Mouse (Mus musculus): ENCODE measurements around the gene Kcnj5. TPM values are rescaled to one million over a fixed set of nuclear protein-coding genes. Genes with fewer than 3 reads are reported as not detected.

Gene Kcnj5
- total and polyA plus RNA-seq, 3 experiments: not detected

DNA sequence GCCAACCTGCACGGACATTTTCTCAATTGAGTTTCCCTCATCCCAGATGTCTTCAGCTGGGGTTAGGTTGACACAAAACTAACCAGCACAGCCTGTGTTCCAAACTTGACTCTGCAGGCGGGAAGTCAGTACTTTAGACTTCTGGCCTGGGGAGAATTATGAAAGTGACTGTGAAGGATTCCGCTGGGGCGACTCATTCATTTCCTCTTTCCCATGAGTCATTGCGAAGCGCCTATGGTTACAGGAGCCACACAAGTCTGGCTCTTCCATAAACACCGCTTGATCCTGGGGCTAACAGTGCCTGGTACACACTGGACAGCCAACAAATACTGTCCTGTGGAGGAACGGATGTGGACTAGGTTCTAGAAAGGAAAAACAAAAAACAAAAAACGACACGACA lies 5.2 kb upstream of the Kcnj5 start:
- no peak overlapping the region for H3K4me3 ChIP-seq (ENCODE audit: control insufficient read depth in 1 of 2, insufficient read depth in 1 of 2, low read depth in 2 of 2, low read length in 2 of 2)
- H3K4me1 ChIP-seq (ENCODE audit: control insufficient read depth in 1 of 2, insufficient read depth in 2 of 2, low read length in 2 of 2): no peaks in the 10 kb centered on the region; a peak in 1 of 4 replicates
- H3K79me2 ChIP-seq (ENCODE audit: control insufficient read depth, insufficient read depth, low read length, poor library complexity): no peaks in the 10 kb centered on the region
- peak; percentile 24 for DNase-seq (ENCODE audit: low read depth, low spot score)
- H3K36me3 ChIP-seq (ENCODE audit: control insufficient read depth in 1 of 2, insufficient read depth in 2 of 2, low read length in 2 of 2): no peaks in the 10 kb centered on the region; a peak in 1 of 4 replicates
- H3K27me3 ChIP-seq (ENCODE audit: control insufficient read depth in 1 of 2, insufficient read depth in 2 of 2, low read length in 2 of 2): no peaks in the 10 kb centered on the region
- no peaks in the 10 kb centered on the region for H3K9me3 ChIP-seq (replicated peaks; ENCODE audit: insufficient read depth, low read length)
- TF ChIP-seq GABPA (IDR thresholded peaks at IDR 0.05; ENCODE audit: low read depth, low read length): no peak
- TF ChIP-seq CHD2 (IDR thresholded peaks at IDR 0.05; ENCODE audit: low read length): no peak
- TF ChIP-seq ETS1 (IDR thresholded peaks at IDR 0.05; ENCODE audit: low read depth, low read length): no peak
- no peak for TF ChIP-seq ZNF384 (IDR thresholded peaks at IDR 0.05; ENCODE audit: low read depth, low read length)
- no peak for TF ChIP-seq MYB (IDR thresholded peaks at IDR 0.05; ENCODE audit: low read depth, low read length)
- no peak for TF ChIP-seq E2F4 (IDR thresholded peaks at IDR 0.05; ENCODE audit: borderline replicate concordance, low read depth, low read length)
- TF ChIP-seq POLR2A (IDR thresholded peaks at IDR 0.05; ENCODE audit: control insufficient read depth in 1 of 2, insufficient read depth in 1 of 2, low read depth in 1 of 2, low read length in 2 of 2, poor library complexity in 1 of 2): no peak
- H3K27ac ChIP-seq (ENCODE audit: control insufficient read depth, low read depth, low read length): no peak overlapping the region
- H3K9ac ChIP-seq (ENCODE audit: control insufficient read depth, low read depth, low read length, poor library complexity, severe bottlenecking): no peak overlapping the region

DNA sequence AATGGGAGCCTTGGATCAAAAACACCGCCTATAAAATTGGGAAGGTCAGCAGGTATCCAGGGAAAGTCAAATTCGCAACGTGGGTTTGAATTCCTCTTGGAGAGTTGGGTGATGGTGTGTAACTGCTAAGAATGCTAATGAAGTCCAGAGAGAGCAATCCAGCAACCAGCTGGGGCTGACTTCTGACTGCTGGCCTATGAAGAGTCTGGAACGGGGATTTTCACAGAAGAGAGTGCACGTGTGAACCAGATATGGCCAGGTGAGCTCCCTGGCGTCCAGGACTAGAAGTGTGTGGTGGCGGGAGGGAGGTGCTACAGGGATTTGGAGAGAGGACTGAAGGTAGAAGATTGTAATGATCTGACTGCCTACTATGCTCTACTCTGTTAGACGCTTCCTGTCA lies 3.9 kb upstream of the Kcnj5 start:
- no peaks in the 10 kb centered on the region for H3K79me2 ChIP-seq (ENCODE audit: control insufficient read depth, insufficient read depth, low read length, poor library complexity)
- H3K27ac ChIP-seq (ENCODE audit: control insufficient read depth, low read depth, low read length): no peak overlapping the region
- DNase-seq (ENCODE audit: low read depth, low spot score): no peak
- H3K27me3 ChIP-seq (ENCODE audit: control insufficient read depth in 1 of 2, insufficient read depth in 2 of 2, low read length in 2 of 2): no peaks in the 10 kb centered on the region
- no peak overlapping the region for H3K9ac ChIP-seq (ENCODE audit: control insufficient read depth, low read depth, low read length, poor library complexity, severe bottlenecking)
- H3K4me3 ChIP-seq (ENCODE audit: control insufficient read depth in 1 of 2, insufficient read depth in 1 of 2, low read depth in 2 of 2, low read length in 2 of 2): no peak overlapping the region
- no peaks in the 10 kb centered on the region; a peak in 1 of 4 replicates for H3K4me1 ChIP-seq (ENCODE audit: control insufficient read depth in 1 of 2, insufficient read depth in 2 of 2, low read length in 2 of 2)
- no peaks in the 10 kb centered on the region for H3K9me3 ChIP-seq (replicated peaks; ENCODE audit: insufficient read depth, low read length)
- TF ChIP-seq ETS1 (IDR thresholded peaks at IDR 0.05; ENCODE audit: low read depth, low read length) (no peak), EP300 (IDR thresholded peaks at IDR 0.05; ENCODE audit: low read depth in 1 of 2, low read length in 2 of 2) (no peak), ZC3H11A (IDR thresholded peaks at IDR 0.05; ENCODE audit: low read depth, low read length) (no peak), MXI1 (IDR thresholded peaks at IDR 0.05; ENCODE audit: low read depth, low read length) (no peak), RCOR1 (IDR thresholded peaks at IDR 0.05; ENCODE audit: low read depth, low read length) (no peak), USF1 (IDR thresholded peaks at IDR 0.05; ENCODE audit: low read depth, low read length) (no peak), TBP (IDR thresholded peaks at IDR 0.05; ENCODE audit: low read depth, low read length) (no peak), GATA1 (IDR thresholded peaks at IDR 0.05; ENCODE audit: low read depth, low read length) (no peak), HCFC1 (IDR thresholded peaks at IDR 0.05; ENCODE audit: low read depth, low read length) (no peak), GABPA (IDR thresholded peaks at IDR 0.05; ENCODE audit: low read depth, low read length) (no peak), ZNF384 (IDR thresholded peaks at IDR 0.05; ENCODE audit: low read depth, low read length) (no peak), MAX (IDR thresholded peaks at IDR 0.05; ENCODE audit: low read length) (no peak)
- no peaks in the 10 kb centered on the region; a peak in 1 of 4 replicates for H3K36me3 ChIP-seq (ENCODE audit: control insufficient read depth in 1 of 2, insufficient read depth in 2 of 2, low read length in 2 of 2)

DNA sequence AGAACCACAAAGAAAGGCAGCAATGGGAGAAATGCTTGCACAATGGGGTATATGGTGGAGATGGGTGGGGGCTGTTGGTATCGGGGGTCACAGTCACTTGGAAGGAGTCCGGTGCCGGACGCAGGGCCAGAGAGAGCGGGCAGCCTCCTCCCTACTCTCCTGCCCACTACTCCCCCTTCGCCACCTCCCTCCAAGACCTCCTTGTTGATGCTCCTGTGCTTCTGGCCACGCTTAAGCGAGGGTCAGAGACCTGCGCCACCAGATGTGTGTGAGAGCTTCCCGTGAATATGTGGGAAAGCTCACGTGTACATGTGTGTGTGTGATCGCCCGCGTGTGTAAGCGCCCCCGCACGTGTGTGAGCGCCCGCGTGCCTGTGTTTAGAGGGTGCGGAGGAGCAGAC lies 339 bp upstream of the Kcnj5 start:
- DNase-seq (ENCODE audit: low read depth, low spot score): no peak
- Histone ChIP-seq H3K27ac (ENCODE audit: control insufficient read depth, low read depth, low read length) (no peak overlapping the region), H3K9me3 (replicated peaks; ENCODE audit: insufficient read depth, low read length) (no peaks in the 10 kb centered on the region), H3K27me3 (ENCODE audit: control insufficient read depth in 1 of 2, insufficient read depth in 2 of 2, low read length in 2 of 2) (no peaks in the 10 kb centered on the region), H3K79me2 (ENCODE audit: control insufficient read depth, insufficient read depth, low read length, poor library complexity) (no peaks in the 10 kb centered on the region), H3K9ac (ENCODE audit: control insufficient read depth, low read depth, low read length, poor library complexity, severe bottlenecking) (no peak overlapping the region), H3K36me3 (ENCODE audit: control insufficient read depth in 1 of 2, insufficient read depth in 2 of 2, low read length in 2 of 2) (peaks cover 0 to 12% of the 10 kb centered on the region in 2 experiments; a peak in 2 of 4 replicates), H3K4me3 (ENCODE audit: control insufficient read depth in 1 of 2, insufficient read depth in 1 of 2, low read depth in 2 of 2, low read length in 2 of 2) (no peak overlapping the region), H3K4me1 (ENCODE audit: control insufficient read depth in 1 of 2, insufficient read depth in 2 of 2, low read length in 2 of 2) (peaks cover 0 to 15% of the 10 kb centered on the region in 2 experiments; a peak in 3 of 4 replicates)
- no peak for TF ChIP-seq MEF2A (IDR thresholded peaks at IDR 0.05; ENCODE audit: extremely low read depth, insufficient replicate concordance, low read depth, low read length, poor library complexity, severe bottlenecking)
- no peak for TF ChIP-seq POLR2AphosphoS2 (IDR thresholded peaks at IDR 0.05; ENCODE audit: low read length)
- TF ChIP-seq NRF1 (IDR thresholded peaks at IDR 0.05; ENCODE audit: insufficient read depth, low read depth, low read length, poor library complexity, severe bottlenecking): no peak
- no peak for TF ChIP-seq POLR2A (IDR thresholded peaks at IDR 0.05; ENCODE audit: control insufficient read depth in 1 of 2, insufficient read depth in 1 of 2, low read depth in 1 of 2, low read length in 2 of 2, poor library complexity in 1 of 2)
- no peak for TF ChIP-seq EP300 (IDR thresholded peaks at IDR 0.05; ENCODE audit: low read depth in 1 of 2, low read length in 2 of 2)
- TF ChIP-seq RAD21 (IDR thresholded peaks at IDR 0.05; ENCODE audit: low read depth, low read length): no peak
- TF ChIP-seq ELF1 (IDR thresholded peaks at IDR 0.05; ENCODE audit: low read depth, low read length): no peak

Measured in MEL (cell line).